Mouse (Mus musculus) thymus, adult 2 months (tissue): ENCODE results near the gene Nags.

Source experiments
- CTCF ChIP-seq: fragments of 200-500 bp; IDR thresholded peaks from 2 replicates; pipeline ENCODE4 v1.5.1; 2012; ENCODE audit warnings: mild to moderate bottlenecking, control low read depth, low read length, moderate library complexity, borderline replicate concordance; ENCODE audit not compliant: control insufficient read depth, poor library complexity, insufficient read depth; ENCODE audit errors: extremely low read depth
- POLR2A ChIP-seq: fragments of 200-500 bp; IDR thresholded peaks from 2 replicates; pipeline ENCODE4 v1.6.1; 2012; ENCODE audit warnings: mild to moderate bottlenecking, low read length, control low read depth, moderate library complexity; ENCODE audit not compliant: control insufficient read depth, poor library complexity, insufficient read depth; ENCODE audit errors: extremely low read depth

- no peak for TF ChIP-seq CTCF
- TF ChIP-seq POLR2A: no peak
Observed at GRCm38 (mm10) chr11:102147213-102147989, 2.1 kb downstream of the Nags start.
